Comparison of ENCODE assay signal across 28 mouse cellular contexts in genomic region chr8:123889797-123890196, GRCm38 (mm10). TPM values are rescaled to one million over a fixed set of nuclear protein-coding genes. Genes with fewer than 3 reads are reported as not detected.
DNase-seq lines count a peak whose midpoint lies in the region; ATAC-seq and TF ChIP-seq lines count a peak whose summit lies in the region.
"Had no signal": no experiment of that assay in that cellular context is flagged by ENCODE, and none has a peak within 500 bp of the region (broad histone marks: within the 10 kb centered on the region; RNA-seq: fewer than 3 reads in every experiment).

No protein-coding gene starts in this region.

- H3K9ac ChIP-seq in hindbrain, embryonic 16.5 days (ENCODE audit: low read depth, low read length), result no peak overlapping the region
- H3K9ac ChIP-seq: embryonic facial prominence, embryonic 13.5 days; embryonic facial prominence, embryonic 15.5 days; forebrain, embryonic 12.5 days had no signal

- peak; percentile 38 for DNase-seq in cerebellum, adult 11-12 months
- no peak for DNase-seq in cerebellum, postnatal 36 days
- peak; percentile 43 for DNase-seq in gastrocnemius, postnatal 10 days
- DNase-seq in gastrocnemius, adult 18-20 months (ENCODE audit: low spot score), result no peak
- DNase-seq in hindbrain, embryonic 10.5 days (ENCODE audit: low spot score), result peak; percentile 5
- no peak for DNase-seq in adrenal gland, postnatal 14 days
- DNase-seq: adrenal gland, adult 8-10 months; adrenal gland, postnatal 25 days; B cell, adult 2 months; cerebellum, adult 11 months; cerebellum, adult 2 months; cerebellum, adult 9-10 months; cerebellum, postnatal 10 days; cerebellum, postnatal 25 days; embryo, embryonic 11 days had no signal

- no peak for TF ChIP-seq POLR2A in myocyte (IDR thresholded peaks at IDR 0.05; ENCODE audit: insufficient read length, low read depth)

- no peaks in the 10 kb centered on the region for H3K36me3 ChIP-seq in hindbrain, embryonic 10.5 days
- no peaks in the 10 kb centered on the region for H3K36me3 ChIP-seq in hindbrain, embryonic 16.5 days (ENCODE audit: control insufficient read depth, insufficient read depth, low read length)
- H3K36me3 ChIP-seq in myocyte (ENCODE audit: control insufficient read depth, insufficient read depth), result no peaks in the 10 kb centered on the region
- H3K36me3 ChIP-seq: embryonic facial prominence, embryonic 13.5 days; embryonic facial prominence, embryonic 15.5 days; forebrain, embryonic 10.5 days; forebrain, embryonic 12.5 days; G1E had no signal

- no peak overlapping the region for H3K27ac ChIP-seq in hindbrain, embryonic 10.5 days
- no peak overlapping the region for H3K27ac ChIP-seq in hindbrain, embryonic 16.5 days (ENCODE audit: low read depth, low read length)
- H3K27ac ChIP-seq: embryonic facial prominence, embryonic 13.5 days; embryonic facial prominence, embryonic 15.5 days; forebrain, embryonic 10.5 days; forebrain, embryonic 12.5 days had no signal

- no peak overlapping the region for H3ac ChIP-seq in myocyte (ENCODE audit: control insufficient read depth, insufficient read length)

- peaks cover 6% of the 10 kb centered on the region for H3K79me2 ChIP-seq in myocyte (ENCODE audit: control insufficient read depth, insufficient read depth)

- H3K4me2 ChIP-seq in hindbrain, embryonic 16.5 days (ENCODE audit: low read length), result no peak overlapping the region
- H3K4me2 ChIP-seq in myocyte (ENCODE audit: low read depth), result no peak overlapping the region
- H3K4me2 ChIP-seq: embryonic facial prominence, embryonic 13.5 days; embryonic facial prominence, embryonic 15.5 days; forebrain, embryonic 12.5 days had no signal

- no peaks in the 10 kb centered on the region for H3K9me3 ChIP-seq in hindbrain, embryonic 10.5 days
- H3K9me3 ChIP-seq in hindbrain, embryonic 16.5 days (ENCODE audit: control insufficient read depth, low read length), result no peaks in the 10 kb centered on the region
- H3K9me3 ChIP-seq: embryonic facial prominence, embryonic 13.5 days; embryonic facial prominence, embryonic 15.5 days; forebrain, embryonic 10.5 days; forebrain, embryonic 12.5 days; G1E had no signal

- peaks cover 25% of the 10 kb centered on the region for H3K4me1 ChIP-seq in hindbrain, embryonic 10.5 days (replicated peaks)
- H3K4me1 ChIP-seq in hindbrain, embryonic 16.5 days (ENCODE audit: control insufficient read depth, insufficient read depth, low read depth, low read length), result peaks cover 12% of the 10 kb centered on the region

- 68% methylated on average over 4 of the region's 4 CpGs for WGBS in hindbrain, embryonic 10.5 days
- WGBS in hindbrain, embryonic 16.5 days, result 61% methylated on average over 4 of the region's 4 CpGs

- peaks cover 70% of the 10 kb centered on the region for H3K27me3 ChIP-seq in hindbrain, embryonic 10.5 days (ENCODE audit: insufficient read depth, poor library complexity, severe bottlenecking)
- peaks cover 20% of the 10 kb centered on the region for H3K27me3 ChIP-seq in hindbrain, embryonic 16.5 days (replicated peaks; ENCODE audit: control insufficient read depth, insufficient read depth, low read length)
- no peaks in the 10 kb centered on the region for H3K27me3 ChIP-seq in myocyte (ENCODE audit: control insufficient read depth, insufficient read depth, insufficient read length)

- H3K4me3 ChIP-seq in hindbrain, embryonic 10.5 days, result no peak overlapping the region
- H3K4me3 ChIP-seq in hindbrain, embryonic 16.5 days (ENCODE audit: low read length), result no peak overlapping the region
- H3K4me3 ChIP-seq in myocyte, result no peak overlapping the region
- H3K4me3 ChIP-seq: embryonic facial prominence, embryonic 13.5 days; embryonic facial prominence, embryonic 15.5 days; erythroblast, embryonic 14.5 days; forebrain, embryonic 10.5 days; forebrain, embryonic 12.5 days had no signal

- no peak for ATAC-seq in hindbrain, embryonic 16.5 days
- ATAC-seq: CD4-positive, CD25-positive, alpha-beta regulatory T cell, adult 4 months; forebrain, embryonic 14.5 days; forebrain, embryonic 16.5 days had no signal

TF ChIP-seq in myocyte, 11 proteins besides CTCF, POLR2A, EP300 and RAD21:
- peak; percentile 45 for TF ChIP-seq POLR2AphosphoS2 (IDR thresholded peaks at IDR 0.05; ENCODE audit: insufficient read length, low read depth)
- no peak for TF ChIP-seq TCF12 (IDR thresholded peaks at IDR 0.05; ENCODE audit: insufficient read depth, poor library complexity, severe bottlenecking)
- no peak for TF ChIP-seq MAX (IDR thresholded peaks at IDR 0.05; ENCODE audit: low read depth)
- TF ChIP-seq TCF3 (IDR thresholded peaks at IDR 0.05; ENCODE audit: insufficient read length, low read depth), result no peak
- TF ChIP-seq MYOD1 (IDR thresholded peaks at IDR 0.05; ENCODE audit: control insufficient read depth in 1 of 3, insufficient read length in 2 of 3, low read depth in 2 of 3), result no peak
TF ChIP-seq in myocyte: peak in this region for 1.

RNA-seq across cellular contexts. Expression of gene Acta1, which starts 4.8 kb away (rescaled TPM):
- over 10,000 TPM; 50,548 to 53,307 TPM for total RNA-seq in gastrocnemius, postnatal 10 days (2021)
- over 10,000 TPM; 42,846 to 52,629 TPM for total RNA-seq in gastrocnemius, adult 18-20 months (2021)
- 0.48 and 1.3 TPM in 2 replicates for polyA plus RNA-seq in hindbrain, embryonic 10.5 days (2016; fragmentation: Nextera tagmentation; extraction: Ambion mirVana)
- 11.8 and 166 TPM in 2 replicates for polyA plus RNA-seq in hindbrain, embryonic 16.5 days (2015; fragmentation: Nextera tagmentation; extraction: Ambion mirVana)
- 9,007 TPM for polyA plus RNA-seq in myocyte (2012; fragmentation: generic; extraction: Trizol)
- 1.4 and 1.5 TPM in 2 replicates for total RNA-seq in adrenal gland, postnatal 14 days (2021)
- total RNA-seq: adrenal gland, postnatal 25 days; CH12.LX; common myeloid progenitor, adult 5-6 weeks; G1E had no signal

RNA-seq across cellular contexts. Expression of gene Ccsap, which starts 29.8 kb away (rescaled TPM):
- total RNA-seq in gastrocnemius, postnatal 10 days (2021), result 1 to 10 TPM; 1.9 to 2.5 TPM
- total RNA-seq in gastrocnemius, adult 18-20 months (2021), result under 1 TPM; 0.21 to 0.26 TPM
- polyA plus RNA-seq in hindbrain, embryonic 10.5 days (2016; fragmentation: Nextera tagmentation; extraction: Ambion mirVana), result 7.3 and 8.4 TPM in 2 replicates
- 4.8 and 4.9 TPM in 2 replicates for polyA plus RNA-seq in hindbrain, embryonic 16.5 days (2015; fragmentation: Nextera tagmentation; extraction: Ambion mirVana)
- polyA plus RNA-seq in myocyte (2012; fragmentation: generic; extraction: Trizol), result 2.3 TPM
- 3.8 and 4.1 TPM in 2 replicates for total RNA-seq in adrenal gland, postnatal 14 days (2021)

RNA-seq across cellular contexts. Expression of gene Nup133, which starts 59.3 kb away (rescaled TPM):
- total RNA-seq in gastrocnemius, postnatal 10 days (2021), result 10 to 100 TPM; 11.6 to 14.2 TPM
- 10 to 100 TPM in 1 of 2 experiments, 1 to 10 TPM in 1; 9.8 to 10.4 TPM for total RNA-seq in gastrocnemius, adult 18-20 months (2021)
- polyA plus RNA-seq in hindbrain, embryonic 10.5 days (2016; fragmentation: Nextera tagmentation; extraction: Ambion mirVana), result 44.7 and 52.4 TPM in 2 replicates
- polyA plus RNA-seq in hindbrain, embryonic 16.5 days (2015; fragmentation: Nextera tagmentation; extraction: Ambion mirVana), result 18.3 and 22.0 TPM in 2 replicates
- polyA plus RNA-seq in myocyte (2012; fragmentation: generic; extraction: Trizol), result 11.7 TPM
- 15.3 and 16.5 TPM in 2 replicates for total RNA-seq in adrenal gland, postnatal 14 days (2021)

Comparison
In these comparisons a context has a peak if more than half of its experiments do, and no peak if none do; other contexts are left out.
1. DNase-seq: peak in cerebellum, adult 11-12 months (single experiment), gastrocnemius, postnatal 10 days (single experiment) and hindbrain, embryonic 10.5 days (single experiment); none in cerebellum, postnatal 36 days (0 of 2), gastrocnemius, adult 18-20 months (single experiment) and adrenal gland, postnatal 14 days (single experiment).
2. RNA of gene Acta1, which starts 4.8 kb away (total RNA-seq): 50,548 to 53,307 TPM in gastrocnemius, postnatal 10 days and 42,846 to 52,629 TPM in gastrocnemius, adult 18-20 months; 1.4 to 1.5 TPM in adrenal gland, postnatal 14 days; every median in the first group is over 1,000 times any median in the second.